Mouse (Mus musculus) limb, embryonic 14.5 days (tissue): Measurements from ENCODE around the gene Nsmf. TPM values are rescaled to one million over a fixed set of nuclear protein-coding genes. Genes with fewer than 3 reads are reported as not detected.

ENCODE experiments used
- ATAC-seq: fragments of 200-750 bp; cut with Nextera tagmentation; 2 replicates; pipeline ENCODE4 v1.8.0; 2017; ENCODE audit warnings: low read depth, moderate number of reproducible peaks, moderate TSS enrichment; ENCODE audit not compliant: low FRiP score
- DNase-seq: peaks from one replicate; pipeline ENCODE4 v3.0.0-alpha.2; 2015; ENCODE audit warnings: low spot score
- H3K27ac ChIP-seq: fragments of 300-500 bp; sonication (generic); replicated peaks from 2 replicates; pipeline ENCODE4 v1.5.1; 2014; ENCODE audit warnings: low read depth, mild to moderate bottlenecking, low read length, moderate library complexity, mixed read lengths
- H3K27me3 ChIP-seq: fragments of 300-500 bp; sonication (generic); 2 replicates; pipeline ENCODE4 v1.6.1; 2014; ENCODE audit warnings: low read length, mixed read lengths; ENCODE audit not compliant: control insufficient read depth, insufficient read depth
- H3K36me3 ChIP-seq: fragments of 300-500 bp; sonication (generic); 2 replicates; pipeline ENCODE4 v1.6.1; 2014; ENCODE audit warnings: mild to moderate bottlenecking, low read length, moderate library complexity, mixed read lengths; ENCODE audit not compliant: control insufficient read depth, insufficient read depth
- H3K4me1 ChIP-seq: fragments of 300-500 bp; sonication (generic); 2 replicates; pipeline ENCODE4 v1.6.1; 2014; ENCODE audit warnings: antibody characterized with exemption, low read length, mixed read lengths; ENCODE audit not compliant: control insufficient read depth, insufficient read depth
- H3K4me2 ChIP-seq: fragments of 300-500 bp; sonication (generic); replicated peaks from 2 replicates; pipeline ENCODE4 v1.6.1; 2014; ENCODE audit warnings: low read depth, mild to moderate bottlenecking, low read length, moderate library complexity; ENCODE audit not compliant: severe bottlenecking
- H3K4me3 ChIP-seq: fragments of 300-500 bp; sonication (generic); replicated peaks from 2 replicates; pipeline ENCODE4 v1.5.1; 2014; ENCODE audit warnings: low read length
- H3K9ac ChIP-seq: fragments of 300-500 bp; sonication (generic); 2 replicates; pipeline ENCODE4 v1.6.1; 2014; ENCODE audit warnings: mild to moderate bottlenecking, low read depth, low read length, moderate library complexity; ENCODE audit not compliant: severe bottlenecking
- H3K9me3 ChIP-seq: fragments of 300-500 bp; sonication (generic); 2 replicates; pipeline ENCODE4 v1.6.1; 2016; ENCODE audit warnings: low read length; ENCODE audit not compliant: control insufficient read depth
- POLR2A ChIP-seq: fragments of 200-500 bp; IDR thresholded peaks from 2 replicates; pipeline ENCODE4 v1.8.0; 2012; ENCODE audit warnings: inconsistent platforms, mild to moderate bottlenecking, moderate library complexity, borderline replicate concordance; ENCODE audit not compliant: insufficient read depth, insufficient read length; ENCODE audit errors: extremely low read depth
- WGBS: fragments of 180-500 bp; shearing (Covaris S2); extraction: QIAGEN DNeasy Blood & Tissue Kit; methylation state at CpG from one replicate; pipeline ENCODE4 v1.1.7; 2014; 5-methylcytosine and 5-hydroxymethylcytosine counted together
- polyA plus RNA-seq, 2 experiments: library from polyadenylated mRNA; depleted of rRNA in 1 of 2; stranded (reverse) in 1 of 2; unstranded in 1 of 2; fragments of >200 nt; fragmentation: Nextera tagmentation in 1 of 2; extraction: Ambion mirVana in 1 of 2; gene quantifications; 2 replicates each; pipeline versions ENCODE4 v1.2.1 to v1.2.3; 2012 to 2014

Nsmf gene
- polyA plus RNA-seq, 2 experiments: 48.6 to 143 TPM

DNA sequence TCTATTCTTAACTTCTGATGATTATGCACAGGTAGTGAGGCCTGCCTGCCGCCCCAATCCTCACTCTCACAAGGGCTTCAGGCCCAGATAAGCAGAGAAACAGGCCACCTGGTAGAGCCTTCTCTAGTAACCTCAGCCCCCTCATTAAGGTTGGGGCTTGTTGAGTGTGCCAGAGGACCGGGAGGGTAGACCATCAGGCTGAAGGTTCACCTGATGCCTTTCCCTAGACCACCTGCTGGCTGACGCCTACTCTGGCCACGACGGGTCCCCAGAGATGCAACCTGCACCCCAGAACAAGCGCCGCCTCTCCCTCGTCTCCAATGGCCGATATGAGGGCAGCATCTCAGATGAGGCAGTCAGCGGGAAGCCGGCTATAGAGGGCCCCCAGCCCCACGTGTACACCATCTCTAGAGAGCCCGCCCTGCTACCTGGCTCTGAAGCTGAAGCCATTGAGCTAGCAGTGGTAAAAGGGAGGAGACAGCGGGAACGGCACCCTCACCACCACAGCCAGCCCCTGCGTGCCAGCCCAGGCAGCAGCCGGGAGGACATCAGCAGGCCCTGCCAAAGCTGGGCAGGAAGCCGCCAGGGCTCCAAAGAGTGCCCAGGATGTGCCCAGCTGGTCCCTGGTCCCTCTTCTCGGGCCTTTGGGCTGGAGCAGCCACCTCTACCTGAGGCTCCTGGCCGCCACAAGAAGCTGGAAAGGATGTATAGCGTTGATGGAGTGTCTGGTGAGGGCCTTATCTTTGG is 1.4 kb downstream of the Nsmf start:
- no peak for ATAC-seq
- H3K4me2 ChIP-seq: peak overlapping the region; percentile 77
- H3K9ac ChIP-seq: peak overlapping the region; percentile 79
- H3K27me3 ChIP-seq: no peaks in the 10 kb centered on the region
- H3K36me3 ChIP-seq: peaks cover 35% of the 10 kb centered on the region
- peaks cover 9% of the 10 kb centered on the region for H3K4me1 ChIP-seq
- 88% methylated on average over 21 of the region's 21 CpGs for WGBS
- no peak for DNase-seq
- no peak for TF ChIP-seq POLR2A
- H3K9me3 ChIP-seq: no peaks in the 10 kb centered on the region
- H3K27ac ChIP-seq: no peak overlapping the region
- H3K4me3 ChIP-seq: peak overlapping the region; percentile 77

DNA sequence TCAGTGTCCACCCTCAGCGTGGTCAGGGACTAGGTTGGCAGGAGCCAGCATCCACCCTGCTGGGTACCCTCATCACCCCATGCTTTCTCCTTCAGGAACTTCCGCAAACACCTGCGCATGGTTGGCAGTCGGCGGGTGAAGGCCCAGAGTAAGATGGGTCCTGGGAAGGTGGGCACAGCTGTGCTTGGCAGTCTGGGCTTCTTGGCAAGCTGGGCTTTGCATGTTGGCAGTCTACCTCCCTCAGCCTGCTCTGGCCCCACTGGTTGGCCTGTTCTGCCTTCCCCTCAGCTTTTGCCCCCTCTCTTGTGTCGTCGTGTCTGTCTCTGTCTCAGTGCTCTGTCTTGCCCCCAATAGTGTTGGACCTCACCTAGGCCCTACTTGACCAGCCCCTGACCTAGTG is 4.8 kb downstream of the Nsmf start:
- Histone ChIP-seq H3K4me1 (peaks cover 9% of the 10 kb centered on the region), H3K4me3 (no peak overlapping the region), H3K27ac (no peak overlapping the region), H3K9me3 (no peaks in the 10 kb centered on the region), H3K27me3 (no peaks in the 10 kb centered on the region), H3K4me2 (no peak overlapping the region), H3K36me3 (peaks cover 49% of the 10 kb centered on the region), H3K9ac (no peak overlapping the region)
- no peak for ATAC-seq
- 86% methylated on average over 7 of the region's 7 CpGs for WGBS
- no peak for TF ChIP-seq POLR2A
- DNase-seq: no peak

DNA sequence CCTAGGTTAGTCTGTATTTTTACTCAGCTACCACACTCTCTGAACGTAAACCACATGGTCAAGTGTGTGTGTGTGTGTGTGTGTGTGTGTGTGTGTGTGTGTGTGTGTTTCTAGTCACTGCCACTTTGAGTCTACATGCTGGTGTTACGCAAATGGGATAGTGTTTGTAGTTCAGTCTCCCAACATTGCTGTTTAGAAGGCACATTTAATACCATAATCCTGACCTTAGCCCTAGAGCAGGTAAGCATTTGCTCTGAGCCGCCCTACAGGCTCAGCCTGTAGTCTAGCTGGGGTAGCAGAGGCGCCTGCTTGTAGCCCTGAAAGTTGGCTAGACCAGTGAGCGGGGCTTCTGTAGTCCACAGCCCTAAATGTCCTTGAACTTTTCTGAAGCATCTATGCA is 9.4 kb downstream of the Nsmf start:
- H3K27me3 ChIP-seq: no peaks in the 10 kb centered on the region
- H3K27ac ChIP-seq: no peak overlapping the region
- WGBS: 94% methylated on average over 5 of the region's 5 CpGs
- no peak for TF ChIP-seq POLR2A
- no peak overlapping the region for H3K9ac ChIP-seq
- H3K4me2 ChIP-seq: no peak overlapping the region
- no peaks in the 10 kb centered on the region for H3K9me3 ChIP-seq
- peaks cover 33% of the 10 kb centered on the region for H3K36me3 ChIP-seq
- no peak overlapping the region for H3K4me3 ChIP-seq
- ATAC-seq (no peak), DNase-seq (no peak)
- no peaks in the 10 kb centered on the region for H3K4me1 ChIP-seq

DNA sequence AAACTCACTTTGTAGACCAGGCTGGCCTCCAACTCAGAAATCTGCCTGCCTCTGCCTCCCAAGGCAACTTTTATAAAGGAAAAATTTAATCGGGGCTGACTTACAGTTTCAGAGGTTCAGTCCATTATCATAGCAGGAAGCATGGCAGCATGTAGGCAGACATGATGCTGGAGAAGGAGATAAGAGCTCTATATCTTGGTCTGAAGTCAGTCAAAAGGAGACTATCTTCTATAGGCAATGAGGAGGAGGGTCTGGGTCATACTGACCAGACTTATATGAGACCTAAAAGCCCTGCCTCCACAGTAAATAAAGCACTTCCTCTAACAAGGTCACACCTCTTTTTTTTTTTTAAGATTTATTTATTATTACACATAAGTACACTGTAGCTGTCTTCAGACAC is 10.1 kb downstream of the Nsmf start:
- Histone ChIP-seq H3K9me3 (no peaks in the 10 kb centered on the region), H3K36me3 (peaks cover 28% of the 10 kb centered on the region), H3K9ac (no peak overlapping the region), H3K27me3 (no peaks in the 10 kb centered on the region), H3K4me1 (no peaks in the 10 kb centered on the region), H3K4me2 (no peak overlapping the region), H3K27ac (no peak overlapping the region), H3K4me3 (no peak overlapping the region)
- WGBS: 90% methylated on average over 1 of the region's 1 CpGs
- DNase-seq: no peak
- ATAC-seq: no peak
- TF ChIP-seq POLR2A: no peak

DNA sequence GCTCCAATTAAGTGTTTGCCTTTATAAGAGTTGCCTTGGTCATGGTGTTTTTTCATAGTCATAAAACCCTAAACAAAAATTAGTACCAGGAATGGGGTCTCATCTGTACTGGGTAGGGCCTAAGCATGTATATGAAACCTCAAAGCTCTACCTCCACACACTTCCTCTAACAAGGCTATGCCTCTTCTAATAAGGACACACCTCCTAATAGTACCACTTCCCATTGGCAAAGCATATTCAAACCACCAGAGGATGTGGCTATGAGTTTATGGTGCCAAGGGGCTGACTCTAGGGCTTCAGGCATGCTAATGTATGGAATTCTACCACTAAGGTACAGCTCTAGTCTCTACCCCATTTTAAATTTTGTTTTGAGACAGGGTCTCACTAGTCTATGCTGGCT is 11.4 kb downstream of the Nsmf start:
- Histone ChIP-seq H3K9me3 (no peaks in the 10 kb centered on the region), H3K4me1 (no peaks in the 10 kb centered on the region)
- no peak for ATAC-seq

More for the DNA sequence above, 11.4 kb downstream of the Nsmf start:
- no peak overlapping the region for H3K4me2 ChIP-seq
- H3K4me3 ChIP-seq: no peak overlapping the region
- no peak overlapping the region for H3K27ac ChIP-seq
- TF ChIP-seq POLR2A: no peak
- H3K36me3 ChIP-seq: peaks cover 15% of the 10 kb centered on the region
- no peaks in the 10 kb centered on the region for H3K27me3 ChIP-seq
- DNase-seq: no peak
- H3K9ac ChIP-seq: no peak overlapping the region
